Mouse (Mus musculus): Measurements from ENCODE around the gene Lmo2. TPM values are rescaled to one million over a fixed set of nuclear protein-coding genes. Genes with fewer than 3 reads are reported as not detected.

Gene Lmo2
- polyA plus RNA-seq (2014; fragmentation: Nextera tagmentation; extraction: Ambion mirVana) = 30.2 TPM in 2 replicates

DNA sequence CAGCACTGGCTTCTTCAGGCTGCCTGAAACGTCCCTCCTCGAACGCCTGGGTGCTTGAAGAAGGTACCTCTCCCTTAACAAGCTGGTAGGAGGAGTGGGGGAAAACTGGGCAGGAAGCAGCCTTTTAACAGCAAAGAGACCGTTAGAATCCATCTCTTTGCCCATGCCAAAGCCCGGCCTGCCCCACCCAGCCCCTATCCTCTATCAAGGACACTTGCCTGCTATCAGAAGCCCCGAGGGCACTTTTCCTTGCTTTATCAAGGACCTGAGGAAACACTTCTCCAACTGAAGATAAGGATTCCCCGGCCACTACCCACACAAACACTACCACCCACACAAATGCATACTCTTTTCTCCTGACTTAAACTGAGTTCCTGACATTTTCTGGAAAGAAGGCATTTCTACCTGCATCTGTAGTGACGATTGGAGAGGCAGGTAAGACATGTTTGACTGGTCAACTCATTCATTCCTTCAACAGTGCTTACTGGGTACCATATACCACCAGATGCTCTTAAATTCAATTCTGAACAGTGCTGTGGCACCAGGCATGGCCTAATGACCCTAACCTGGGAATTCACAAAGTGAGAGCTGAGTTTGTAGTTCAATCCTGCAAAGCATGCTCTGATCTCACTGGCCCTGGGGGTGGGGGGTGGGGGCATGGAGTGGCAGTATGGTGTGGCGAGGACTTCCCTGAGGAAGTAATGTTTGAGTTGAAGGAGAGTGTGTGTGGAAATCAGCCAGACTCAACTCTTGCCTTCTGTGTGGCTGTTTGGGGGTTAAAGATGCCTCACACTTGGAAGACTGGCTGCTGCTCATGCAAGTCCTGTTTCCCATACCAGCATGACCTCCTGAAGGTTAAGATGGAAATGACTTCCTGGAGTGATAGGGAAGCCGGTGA lies at the start of gene Lmo2:
Gene Lmo2 (plus strand): TSS at position 338 of the 898 bp plus-strand sequence.
- Histone ChIP-seq H3K36me3 (ENCODE audit: control insufficient read depth, insufficient read depth, low read length) (no peaks in the 10 kb centered on the region), H3K9ac (ENCODE audit: low read length) (no peak within 1 kb of the TSS), H3K4me3 (ENCODE audit: low read depth, low read length) (no peak within 1 kb of the TSS), H3K27ac (ENCODE audit: low read depth, low read length) (no peak within 1 kb of the TSS), H3K4me1 (ENCODE audit: control insufficient read depth, insufficient read depth, low read length) (no peaks in the 10 kb centered on the region), H3K4me2 (ENCODE audit: low read length) (no peak within 1 kb of the TSS), H3K9me3 (replicated peaks; ENCODE audit: control insufficient read depth, low read length) (no peaks in the 10 kb centered on the region), H3K27me3 (replicated peaks; ENCODE audit: control insufficient read depth, insufficient read depth, low read length) (no peaks in the 10 kb centered on the region)
- WGBS = 77% methylated on average over 10 of the region's 10 CpGs
- no peak for ATAC-seq
- no peak for DNase-seq (ENCODE audit: low spot score)

DNA sequence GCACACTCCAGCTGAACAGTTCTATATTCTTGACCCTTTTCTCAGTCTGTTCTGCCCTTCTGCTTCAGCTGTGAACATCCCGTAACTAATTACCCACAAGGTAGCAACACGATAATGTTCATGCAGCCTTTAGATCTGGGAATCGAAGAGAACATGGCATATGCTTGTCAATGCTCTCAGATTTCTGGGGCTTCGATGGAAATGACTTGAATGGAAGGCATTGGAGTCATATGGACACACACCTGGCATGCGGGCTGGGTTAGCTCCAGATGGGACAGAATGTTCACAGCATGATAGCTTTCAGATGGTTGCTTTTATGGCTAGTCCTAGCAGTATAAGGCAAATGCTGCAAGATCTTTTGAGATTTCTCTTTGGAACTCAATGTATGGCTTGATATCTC lies 47.2 kb upstream of the Lmo2 start:
- Histone ChIP-seq H3K27me3 (replicated peaks; ENCODE audit: control insufficient read depth, insufficient read depth, low read length) (no peaks in the 10 kb centered on the region), H3K4me2 (ENCODE audit: low read length) (no peak overlapping the region), H3K27ac (ENCODE audit: low read depth, low read length) (no peak overlapping the region), H3K4me3 (ENCODE audit: low read depth, low read length) (no peak overlapping the region), H3K36me3 (ENCODE audit: control insufficient read depth, insufficient read depth, low read length) (no peaks in the 10 kb centered on the region), H3K4me1 (ENCODE audit: control insufficient read depth, insufficient read depth, low read length) (peaks cover 10% of the 10 kb centered on the region), H3K9ac (ENCODE audit: low read length) (no peak overlapping the region), H3K9me3 (replicated peaks; ENCODE audit: control insufficient read depth, low read length) (no peaks in the 10 kb centered on the region)
- no peak for DNase-seq (ENCODE audit: low spot score)
- WGBS = 88% methylated on average over 5 of the region's 5 CpGs
- no peak for ATAC-seq

GRCm38 (mm10) chr2:103912481-103913251 lies 45.1 kb upstream of the Lmo2 start:
- Histone ChIP-seq H3K27ac (ENCODE audit: low read depth, low read length) (no peak overlapping the region), H3K36me3 (ENCODE audit: control insufficient read depth, insufficient read depth, low read length) (no peaks in the 10 kb centered on the region), H3K9me3 (replicated peaks; ENCODE audit: control insufficient read depth, low read length) (no peaks in the 10 kb centered on the region), H3K4me1 (ENCODE audit: control insufficient read depth, insufficient read depth, low read length) (no peaks in the 10 kb centered on the region), H3K4me2 (ENCODE audit: low read length) (no peak overlapping the region), H3K27me3 (replicated peaks; ENCODE audit: control insufficient read depth, insufficient read depth, low read length) (no peaks in the 10 kb centered on the region), H3K4me3 (ENCODE audit: low read depth, low read length) (no peak overlapping the region), H3K9ac (ENCODE audit: low read length) (no peak overlapping the region)
- 92% methylated on average over 16 of the region's 16 CpGs for WGBS
- no peak for ATAC-seq
- no peak for DNase-seq (ENCODE audit: low spot score)

- no peak for ATAC-seq
- DNase-seq (ENCODE audit: low spot score) = no peak
- Histone ChIP-seq H3K36me3 (ENCODE audit: control insufficient read depth, insufficient read depth, low read length) (no peaks in the 10 kb centered on the region), H3K4me3 (ENCODE audit: low read depth, low read length) (no peak overlapping the region), H3K9ac (ENCODE audit: low read length) (no peak overlapping the region), H3K27me3 (replicated peaks; ENCODE audit: control insufficient read depth, insufficient read depth, low read length) (no peaks in the 10 kb centered on the region), H3K4me2 (ENCODE audit: low read length) (no peak overlapping the region), H3K4me1 (ENCODE audit: control insufficient read depth, insufficient read depth, low read length) (no peaks in the 10 kb centered on the region), H3K27ac (ENCODE audit: low read depth, low read length) (no peak overlapping the region), H3K9me3 (replicated peaks; ENCODE audit: control insufficient read depth, low read length) (no peaks in the 10 kb centered on the region)
- 89% methylated on average over 6 of the region's 6 CpGs for WGBS
Measured at GRCm38 (mm10) chr2:103913252-103913650, 44.5 kb upstream of the Lmo2 start.

DNA sequence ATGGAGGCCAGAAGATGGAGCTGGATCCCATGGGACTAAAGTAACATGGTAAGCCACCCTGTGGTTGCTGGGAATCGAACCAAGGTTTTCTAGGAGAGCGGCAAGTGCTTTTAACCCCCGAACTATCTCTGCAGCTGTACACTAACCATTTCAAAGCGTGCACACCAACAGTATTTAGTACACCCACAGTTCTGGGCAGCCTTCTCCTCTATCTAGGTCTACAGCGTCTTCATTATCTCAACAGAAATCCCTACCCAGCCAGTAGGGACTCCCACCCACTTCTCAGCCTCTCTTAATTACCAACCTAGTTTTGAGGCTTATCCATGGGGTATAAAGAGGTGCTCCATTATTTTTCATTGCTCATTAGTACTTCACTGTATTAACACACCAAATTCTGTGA lies 41.7 kb upstream of the Lmo2 start:
- ATAC-seq (no peak), DNase-seq (ENCODE audit: low spot score) (no peak)
- Histone ChIP-seq H3K4me2 (ENCODE audit: low read length) (no peak overlapping the region), H3K9me3 (replicated peaks; ENCODE audit: control insufficient read depth, low read length) (no peaks in the 10 kb centered on the region), H3K4me1 (ENCODE audit: control insufficient read depth, insufficient read depth, low read length) (no peaks in the 10 kb centered on the region), H3K36me3 (ENCODE audit: control insufficient read depth, insufficient read depth, low read length) (no peaks in the 10 kb centered on the region), H3K27me3 (replicated peaks; ENCODE audit: control insufficient read depth, insufficient read depth, low read length) (no peaks in the 10 kb centered on the region), H3K4me3 (ENCODE audit: low read depth, low read length) (no peak overlapping the region), H3K27ac (ENCODE audit: low read depth, low read length) (no peak overlapping the region), H3K9ac (ENCODE audit: low read length) (no peak overlapping the region)
- 94% methylated on average over 5 of the region's 5 CpGs for WGBS

DNA sequence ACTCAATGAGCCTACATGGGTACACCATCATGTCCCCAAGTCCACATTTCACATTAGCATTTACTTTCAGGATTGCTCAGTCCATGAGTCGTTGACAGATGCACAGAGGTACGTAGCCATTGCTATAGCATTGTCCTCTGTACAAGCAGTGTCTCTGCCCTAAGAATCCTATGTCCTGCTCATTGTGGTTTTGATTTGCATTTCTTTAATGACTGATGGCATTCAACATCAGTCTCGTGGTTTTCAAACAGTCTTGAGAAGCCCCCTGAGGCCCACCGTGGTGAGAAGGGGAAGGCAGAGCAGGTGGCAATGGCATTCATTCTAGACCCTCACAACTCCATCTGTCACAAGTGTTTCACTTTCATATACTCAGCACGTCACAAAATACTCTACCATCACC lies 40.4 kb upstream of the Lmo2 start:
- 81% methylated on average over 5 of the region's 5 CpGs for WGBS
- Histone ChIP-seq H3K4me1 (ENCODE audit: control insufficient read depth, insufficient read depth, low read length) (no peaks in the 10 kb centered on the region), H3K9me3 (replicated peaks; ENCODE audit: control insufficient read depth, low read length) (no peaks in the 10 kb centered on the region), H3K9ac (ENCODE audit: low read length) (no peak overlapping the region), H3K27me3 (replicated peaks; ENCODE audit: control insufficient read depth, insufficient read depth, low read length) (no peaks in the 10 kb centered on the region), H3K4me3 (ENCODE audit: low read depth, low read length) (no peak overlapping the region), H3K36me3 (ENCODE audit: control insufficient read depth, insufficient read depth, low read length) (no peaks in the 10 kb centered on the region), H3K27ac (ENCODE audit: low read depth, low read length) (no peak overlapping the region), H3K4me2 (ENCODE audit: low read length) (no peak overlapping the region)
- DNase-seq (ENCODE audit: low spot score) (no peak), ATAC-seq (no peak)

- Histone ChIP-seq H3K27ac (ENCODE audit: low read depth, low read length) (no peak overlapping the region), H3K36me3 (ENCODE audit: control insufficient read depth, insufficient read depth, low read length) (no peaks in the 10 kb centered on the region), H3K4me3 (ENCODE audit: low read depth, low read length) (no peak overlapping the region), H3K9ac (ENCODE audit: low read length) (no peak overlapping the region), H3K4me1 (ENCODE audit: control insufficient read depth, insufficient read depth, low read length) (no peaks in the 10 kb centered on the region), H3K4me2 (ENCODE audit: low read length) (no peak overlapping the region), H3K9me3 (replicated peaks; ENCODE audit: control insufficient read depth, low read length) (no peaks in the 10 kb centered on the region), H3K27me3 (replicated peaks; ENCODE audit: control insufficient read depth, insufficient read depth, low read length) (no peaks in the 10 kb centered on the region)
- ATAC-seq (no peak), DNase-seq (ENCODE audit: low spot score) (no peak)
- 95% methylated on average over 2 of the region's 2 CpGs for WGBS
Measured at GRCm38 (mm10) chr2:103918375-103918774, 39.4 kb upstream of the Lmo2 start.

DNA sequence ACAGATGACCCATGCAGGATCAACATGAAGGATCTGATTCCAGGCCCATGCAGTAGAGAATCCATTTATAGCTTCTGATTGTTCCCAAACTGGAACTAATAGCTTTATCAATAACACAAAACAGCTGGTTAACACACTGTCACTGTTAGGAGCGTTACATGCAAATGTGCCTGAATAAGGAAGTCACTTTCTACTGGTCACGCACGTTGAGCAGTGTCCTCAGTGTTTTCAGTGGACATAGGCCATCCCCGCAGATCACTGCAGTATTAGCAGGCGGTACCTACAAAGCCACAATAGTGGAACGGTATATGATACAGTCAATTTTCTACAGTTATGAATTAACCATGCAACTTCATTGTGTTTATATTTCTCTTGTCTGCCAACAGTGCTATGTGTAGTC lies 38.3 kb upstream of the Lmo2 start:
- no peak overlapping the region for H3K27ac ChIP-seq (ENCODE audit: low read depth, low read length)
- no peak overlapping the region for H3K4me2 ChIP-seq (ENCODE audit: low read length)
- no peak overlapping the region for H3K9ac ChIP-seq (ENCODE audit: low read length)
- no peaks in the 10 kb centered on the region for H3K27me3 ChIP-seq (replicated peaks; ENCODE audit: control insufficient read depth, insufficient read depth, low read length)
- WGBS = 93% methylated on average over 6 of the region's 6 CpGs
- DNase-seq (ENCODE audit: low spot score) = no peak
- H3K9me3 ChIP-seq (replicated peaks; ENCODE audit: control insufficient read depth, low read length) = no peaks in the 10 kb centered on the region
- H3K36me3 ChIP-seq (ENCODE audit: control insufficient read depth, insufficient read depth, low read length) = no peaks in the 10 kb centered on the region
- ATAC-seq = no peak
- no peak overlapping the region for H3K4me3 ChIP-seq (ENCODE audit: low read depth, low read length)
- H3K4me1 ChIP-seq (ENCODE audit: control insufficient read depth, insufficient read depth, low read length) = no peaks in the 10 kb centered on the region
